Mouse (Mus musculus): ENCODE data around the gene Gm37240.

DNA sequence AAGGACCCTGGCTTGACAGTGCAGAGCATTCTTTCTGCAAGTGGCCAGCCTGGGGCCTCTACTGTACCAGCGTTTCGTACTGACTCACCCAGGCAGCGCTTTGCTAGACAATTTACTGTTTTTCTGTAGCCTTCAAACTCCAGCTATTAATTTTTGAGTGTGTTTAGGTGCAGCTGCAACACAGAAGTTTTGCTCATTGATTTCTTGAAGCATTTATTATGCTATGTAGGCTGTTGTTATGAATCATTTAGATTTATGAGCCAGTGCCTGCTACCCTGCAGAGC is 1241.4 kb downstream of the Gm37240 start:
- TF ChIP-seq CTCF (IDR thresholded peaks at IDR 0.05; ENCODE audit: borderline replicate concordance, insufficient read depth, low read depth, low read length): no peak
- TF ChIP-seq POLR2A (IDR thresholded peaks at IDR 0.05; ENCODE audit: borderline replicate concordance, insufficient read depth, low read length): no peak
